Mouse (Mus musculus): ENCODE measurements around the gene Atp5f1. TPM values are rescaled to one million over a fixed set of nuclear protein-coding genes. Genes with fewer than 3 reads are reported as not detected.
"Not testable (repeated sequence)": the region's sequence is repeated elsewhere in the genome, so short reads cannot be mapped to it uniquely, and the experiment has no call there.

Gene Atp5f1
- total RNA-seq (2021), result 100 to 1,000 TPM; 528 to 633 TPM
- long read RNA-seq, experiment 1, partial matches to known transcripts, result 699 of 711 reads
- long read RNA-seq, experiment 1, other reads (novel, unspliced or antisense), result 11 of 711 reads
- long read RNA-seq, experiment 2, partial matches to known transcripts, result 910 of 923 reads
- long read RNA-seq, experiment 2, other reads (novel, unspliced or antisense), result 11 of 923 reads

GRCm38 (mm10) chr3:105959999-105960398 is at the start of gene Atp5f1:
Atp5f1 (minus strand) TSS chr3:105960099.
- no peak for DNase-seq

GRCm38 (mm10) chr3:106003360-106003759 is 43.5 kb upstream of the Atp5f1 start:
- DNase-seq, result not testable (repeated sequence)

DNA sequence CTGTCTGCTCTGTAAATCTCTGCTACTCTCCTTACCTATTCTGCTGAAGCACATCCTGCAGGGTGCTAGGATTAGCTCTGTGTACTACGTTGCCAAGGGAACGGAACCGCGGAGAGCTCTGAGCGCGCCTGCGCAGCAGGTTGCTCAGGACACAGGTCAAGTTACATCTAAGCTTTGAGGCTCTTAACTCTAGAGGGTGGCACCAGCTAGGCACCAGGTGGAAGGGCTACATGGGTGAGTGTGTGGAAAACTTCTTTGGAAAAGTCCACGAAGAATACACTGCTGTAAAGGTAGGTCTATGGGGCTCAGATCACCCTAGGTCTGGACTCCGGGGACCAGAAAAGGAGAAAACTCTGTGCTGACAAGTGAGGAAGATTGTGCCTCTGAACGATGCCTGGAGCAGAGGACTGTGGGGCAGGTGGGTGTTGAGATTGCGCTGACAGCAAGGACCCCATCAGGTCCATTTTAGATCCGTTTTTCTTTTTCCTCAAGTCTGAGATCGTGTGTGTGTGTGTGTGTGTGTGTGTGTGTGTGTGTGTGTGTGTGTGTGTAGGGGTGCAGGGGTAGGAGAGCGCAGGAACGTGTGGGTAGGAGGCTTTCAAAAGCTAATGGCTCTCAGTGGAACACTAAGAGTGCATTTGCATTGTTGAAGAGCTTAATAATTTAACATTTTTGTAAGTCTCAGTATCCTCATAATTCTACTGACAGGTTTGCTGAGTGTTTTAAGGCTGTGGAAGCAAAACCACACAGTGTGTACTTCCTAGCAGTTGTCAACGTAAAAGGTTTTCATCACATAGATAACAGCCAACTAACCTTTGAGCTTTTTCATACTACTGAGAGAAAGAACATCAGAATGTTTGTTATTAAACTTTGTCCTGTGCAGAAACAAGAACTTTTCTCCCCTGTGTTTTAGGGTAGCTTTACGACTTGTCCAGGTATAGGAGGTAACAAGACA is 41.8 kb upstream of the Atp5f1 start:
- no peak for DNase-seq

DNA sequence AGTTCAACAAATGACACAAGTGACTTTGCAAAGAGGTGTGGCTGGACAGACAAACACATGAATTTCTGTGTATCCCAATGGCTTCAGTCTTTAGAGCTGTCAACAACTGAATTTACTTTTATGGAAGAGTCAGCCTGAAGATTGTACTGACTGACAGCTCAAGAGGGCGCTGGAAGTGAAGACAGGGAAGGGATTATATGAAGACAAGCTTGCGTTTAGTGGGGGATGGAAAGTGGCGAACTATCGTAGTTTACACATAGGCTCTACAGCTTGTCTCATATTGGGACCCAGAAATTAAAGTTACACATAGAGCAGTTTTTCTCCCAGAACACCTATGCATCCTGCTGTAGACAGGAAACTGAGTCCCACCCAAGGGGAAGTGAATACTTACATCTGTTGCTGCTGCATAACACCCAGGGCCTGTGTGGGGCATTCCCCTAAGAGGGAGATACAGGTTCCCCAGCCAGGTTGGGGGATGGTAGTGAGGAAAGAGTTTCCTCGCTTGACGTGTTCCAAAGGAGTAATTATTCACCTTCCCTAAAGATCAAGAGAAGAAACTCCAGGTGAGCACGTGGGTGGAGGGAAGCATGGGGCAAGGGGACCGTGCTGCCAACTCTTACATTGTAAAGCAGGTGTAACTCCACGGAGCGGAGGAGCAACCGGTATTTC is 40.9 kb upstream of the Atp5f1 start:
- no peak for DNase-seq

- DNase-seq, result no peak
Observed at GRCm38 (mm10) chr3:105994730-105995129, 34.8 kb upstream of the Atp5f1 start.

GRCm38 (mm10) chr3:105991653-105992283 is 31.9 kb upstream of the Atp5f1 start:
- peak; percentile 61 for DNase-seq

DNA sequence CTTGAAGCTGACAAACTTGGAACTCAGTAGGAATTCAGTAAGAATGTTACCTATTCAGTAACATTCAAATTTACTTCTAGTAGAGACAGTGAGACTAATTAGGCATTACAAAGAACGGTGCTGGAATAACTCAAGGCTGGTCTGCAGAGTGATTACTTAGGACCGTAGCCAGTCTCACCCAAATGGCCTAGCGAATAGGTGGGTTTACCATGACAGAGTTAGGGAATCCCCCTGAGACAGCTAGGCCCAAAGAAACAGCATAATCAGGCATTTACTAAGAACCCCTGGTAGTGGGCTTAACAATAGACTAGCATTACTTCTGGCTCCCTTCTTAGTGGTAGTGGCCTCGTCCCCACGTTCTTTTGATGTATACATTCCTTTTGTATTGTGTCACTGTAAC is 29.7 kb upstream of the Atp5f1 start:
- not testable (repeated sequence) for DNase-seq

GRCm38 (mm10) chr3:105974174-105974573 is 14.3 kb upstream of the Atp5f1 start:
- DNase-seq, result no peak

DNA sequence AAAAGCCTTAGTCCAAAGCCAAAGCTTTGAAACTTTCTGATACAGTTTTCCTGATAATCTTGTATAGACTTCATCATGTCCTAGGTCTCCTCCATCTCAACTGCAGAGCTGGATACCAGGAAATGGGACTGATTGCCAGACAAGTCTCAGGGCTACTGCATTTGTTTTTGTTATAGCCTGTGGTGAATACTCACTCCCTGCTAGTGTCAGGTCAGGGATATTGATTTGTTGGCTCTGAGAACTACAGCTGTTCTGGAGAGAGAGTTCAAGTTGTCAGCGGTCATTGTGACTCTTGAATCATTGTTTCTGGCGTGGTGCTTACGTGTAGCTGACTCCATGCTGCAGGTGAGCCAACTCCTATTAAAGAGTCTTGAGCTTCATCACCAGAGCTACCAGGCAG is 13.5 kb upstream of the Atp5f1 start, which contains the start of gene Ovgp1:
TSS of gene Ovgp1 (plus strand) at position 301 of the 400 bp plus-strand sequence.
- no peak for DNase-seq

GRCm38 (mm10) chr3:105971831-105972446 is 12.0 kb upstream of the Atp5f1 start:
- DNase-seq, result no peak

GRCm38 (mm10) chr3:105960700-105961099 is 801 bp upstream of the Atp5f1 start:
- DNase-seq, result no peak

GRCm38 (mm10) chr3:105959585-105959984 is 314 bp downstream of the Atp5f1 start:
- DNase-seq, result no peak

DNA sequence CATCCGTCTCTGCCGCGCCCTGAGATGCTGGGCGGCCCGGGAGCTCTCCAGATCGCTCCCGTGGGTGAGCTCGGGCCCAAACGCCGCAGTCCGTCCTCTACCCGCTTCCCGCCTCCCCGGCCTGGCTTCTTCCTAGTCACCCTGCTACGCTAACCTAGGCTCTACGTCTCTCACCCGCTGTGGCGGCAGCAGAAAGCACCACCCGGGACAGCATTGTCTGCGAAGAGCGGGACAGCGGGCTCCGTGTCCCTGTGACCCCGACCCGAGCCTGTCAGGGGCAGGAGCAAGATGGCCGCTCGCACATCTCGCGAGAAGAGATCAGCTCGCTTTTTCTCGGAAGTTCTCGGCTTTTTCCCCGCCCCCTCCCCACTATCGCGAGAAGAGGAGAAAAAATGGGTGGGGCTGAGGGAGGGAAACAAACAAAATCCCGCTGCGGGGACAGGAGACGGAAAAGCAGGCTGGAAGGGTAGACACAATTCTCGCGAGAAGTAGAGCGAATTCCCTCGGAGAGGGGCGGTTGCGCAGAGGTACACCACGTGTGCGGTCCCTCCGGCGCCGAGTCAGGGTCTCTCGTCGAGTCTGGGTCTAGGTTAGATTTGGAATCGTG is 822 bp downstream of the Atp5f1 start, which contains the start of gene Wdr77:
TSS of gene Wdr77 (plus strand) at position 396 of the 607 bp plus-strand sequence.
- DNase-seq, result peak; percentile 94

- no peak for DNase-seq
Observed at GRCm38 (mm10) chr3:105958204-105958603, 1.7 kb downstream of the Atp5f1 start.

DNA sequence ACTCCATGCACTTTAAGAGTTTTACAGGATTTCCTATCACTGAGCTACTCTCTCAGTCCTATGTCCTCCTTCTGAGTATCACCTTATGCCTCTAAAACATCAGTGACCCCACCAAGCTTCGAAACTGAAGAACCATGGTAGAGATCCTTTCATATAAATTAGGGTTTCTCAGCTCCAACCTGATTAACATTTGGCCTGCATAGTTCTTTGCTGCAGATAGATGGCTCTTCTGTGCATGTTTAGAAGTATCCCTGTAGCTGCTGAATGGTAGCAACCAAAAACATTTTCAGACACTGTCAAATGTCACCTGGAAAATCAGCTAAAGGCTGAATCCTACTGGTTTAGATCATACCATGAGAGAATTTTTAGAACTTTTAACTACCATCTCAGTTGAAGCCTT is 2.7 kb downstream of the Atp5f1 start:
- DNase-seq, result no peak

- no peak for DNase-seq
Observed at GRCm38 (mm10) chr3:105951348-105951747, 8.6 kb downstream of the Atp5f1 start.

- no peak for DNase-seq
Observed at GRCm38 (mm10) chr3:105936111-105936510, 23.8 kb downstream of the Atp5f1 start.

- peak; percentile 64 for DNase-seq
Observed at GRCm38 (mm10) chr3:105935033-105935432, 24.9 kb downstream of the Atp5f1 start.

- no peak for DNase-seq
Observed at GRCm38 (mm10) chr3:105933926-105934325, 26.0 kb downstream of the Atp5f1 start.

DNA sequence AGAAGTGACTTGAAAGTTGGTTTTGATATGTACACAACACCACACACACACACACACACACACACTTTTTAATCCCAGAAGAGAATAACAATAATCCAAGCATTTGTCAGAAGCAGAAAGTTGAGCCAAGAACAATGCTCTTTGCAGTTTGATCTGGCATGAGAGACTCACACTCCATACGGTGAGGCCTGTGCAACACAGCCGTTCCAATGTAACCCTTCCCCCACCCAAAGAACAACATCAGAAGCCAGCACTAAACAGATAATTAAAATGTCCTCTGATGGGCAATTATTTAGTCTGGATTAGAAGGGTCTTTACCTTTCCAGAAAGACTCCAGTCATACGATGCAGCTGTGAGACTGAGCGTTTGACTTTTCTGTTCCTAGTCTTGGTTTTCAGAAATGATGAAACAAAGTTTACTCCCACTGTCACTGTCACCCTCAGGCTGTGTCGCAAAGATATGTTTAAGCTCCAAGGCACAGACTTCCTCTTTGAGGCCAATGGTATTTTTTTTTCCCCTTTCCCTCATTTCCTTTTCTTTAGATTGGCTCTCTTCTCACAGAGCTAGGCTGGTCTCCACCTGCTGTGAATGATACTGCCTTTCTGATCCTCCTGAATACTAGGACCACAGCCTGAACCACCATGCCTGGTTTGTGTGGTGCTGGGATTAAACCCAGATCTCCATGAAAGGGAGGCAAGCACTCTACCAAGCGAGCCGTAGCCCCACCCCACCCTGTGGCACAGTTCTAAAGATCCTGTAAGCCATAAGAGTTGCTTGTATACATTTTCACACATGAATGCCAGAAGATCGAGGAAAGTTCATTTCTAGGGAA is 27.4 kb downstream of the Atp5f1 start, which contains the start of gene I830077J02Rik:
TSS of gene I830077J02Rik (minus strand) at position 425 of the 832 bp plus-strand sequence.
- DNase-seq, result no peak
